Mouse (Mus musculus): Measurements from ENCODE around the gene Nufip2.

- no peak for TF ChIP-seq CTCF (IDR thresholded peaks at IDR 0.05)
- no peak for TF ChIP-seq EP300 (IDR thresholded peaks at IDR 0.05)
These were observed 21.9 kb upstream of the Nufip2 start for GRCm38 (mm10) chr11:77664046-77664445.
